Mouse (Mus musculus) hindbrain, postnatal 0 days (tissue): ENCODE measurements at regions not wholly inside any gene's neighbourhood (a gene's known extent, or its start where the extent isn't known, plus 50 kb on each side); places are given as distances from the start of the nearest gene placed in this dataset.

ENCODE experiments used
- ATAC-seq: fragments of 200-750 bp; cut with Nextera tagmentation; 2 replicates; pipeline ENCODE4 v1.8.0; 2017; ENCODE audit warnings: mild to moderate bottlenecking, moderate TSS enrichment, moderate library complexity
- DNase-seq: peaks from one replicate; pipeline ENCODE4 v3.0.0-alpha.2; 2015; ENCODE audit warnings: low spot score
- H3K27ac ChIP-seq: fragments of 300-500 bp; sonication (generic); 2 replicates; pipeline ENCODE4 v1.5.1; 2014; ENCODE audit warnings: mild to moderate bottlenecking
- H3K27me3 ChIP-seq: fragments of 300-500 bp; sonication (generic); 2 replicates; pipeline ENCODE4 v1.6.1; 2014; ENCODE audit warnings: low read length, mixed read lengths; ENCODE audit not compliant: insufficient read depth
- H3K36me3 ChIP-seq: fragments of 300-500 bp; sonication (generic); 2 replicates; pipeline ENCODE4 v1.6.1; 2014; ENCODE audit warnings: low read length, mixed read lengths; ENCODE audit not compliant: insufficient read depth
- H3K4me1 ChIP-seq: fragments of 300-500 bp; sonication (generic); 2 replicates; pipeline ENCODE4 v1.6.1; 2014; ENCODE audit warnings: antibody characterized with exemption, low read length, mixed read lengths; ENCODE audit not compliant: insufficient read depth
- H3K4me2 ChIP-seq: fragments of 300-500 bp; sonication (generic); 2 replicates; pipeline ENCODE4 v1.6.1; 2014; ENCODE audit warnings: low read depth, mild to moderate bottlenecking, low read length, moderate library complexity, mixed read lengths
- H3K4me3 ChIP-seq: fragments of 300-500 bp; sonication (generic); 2 replicates; pipeline ENCODE4 v1.5.1; 2014; ENCODE audit warnings: low read length
- H3K9ac ChIP-seq: fragments of 300-500 bp; sonication (generic); replicated peaks from 2 replicates; pipeline ENCODE4 v1.6.1; 2014; ENCODE audit warnings: mild to moderate bottlenecking, low read length, moderate library complexity, mixed read lengths
- H3K9me3 ChIP-seq: fragments of 300-500 bp; sonication (generic); 2 replicates; pipeline ENCODE4 v1.6.1; 2016; ENCODE audit warnings: low read length, mixed read lengths
- CTCF ChIP-seq: IDR thresholded peaks from 2 replicates; pipeline ENCODE4 v1.5.1; 2016; ENCODE audit warnings: antibody characterized with exemption, control low read depth, low read depth
- WGBS: fragments of 180-500 bp; shearing (Covaris S2); extraction: QIAGEN DNeasy Blood & Tissue Kit; methylation state at CpG from one replicate; pipeline ENCODE4 v1.1.7; 2014; 5-methylcytosine and 5-hydroxymethylcytosine counted together

- H3K4me3 ChIP-seq: no peak overlapping the region
- no peaks in the 10 kb centered on the region for H3K27me3 ChIP-seq
- 78% methylated on average over 4 of the region's 4 CpGs for WGBS
- H3K9ac ChIP-seq: no peak overlapping the region
- ATAC-seq: no peak
- no peak overlapping the region for H3K27ac ChIP-seq
- no peaks in the 10 kb centered on the region for H3K4me1 ChIP-seq
- DNase-seq: no peak
- no peak overlapping the region for H3K4me2 ChIP-seq
- TF ChIP-seq CTCF: no peak
- no peaks in the 10 kb centered on the region for H3K9me3 ChIP-seq
- no peaks in the 10 kb centered on the region for H3K36me3 ChIP-seq
These were observed 155.9 kb upstream of the Dio3 start for GRCm38 (mm10) chr12:110122976-110123375.

- Histone ChIP-seq H3K4me2 (no peak overlapping the region), H3K9me3 (no peaks in the 10 kb centered on the region), H3K4me1 (no peaks in the 10 kb centered on the region), H3K4me3 (no peak overlapping the region), H3K36me3 (no peaks in the 10 kb centered on the region), H3K27ac (no peak overlapping the region), H3K9ac (no peak overlapping the region), H3K27me3 (no peaks in the 10 kb centered on the region)
- TF ChIP-seq CTCF: no peak
- no peak for ATAC-seq
- DNase-seq: no peak
- WGBS: 35% methylated on average over 7 of the region's 7 CpGs
These were observed 152.3 kb upstream of the Dio3 start for GRCm38 (mm10) chr12:110126525-110126924.

- no peak overlapping the region for H3K4me3 ChIP-seq
- H3K27me3 ChIP-seq: no peaks in the 10 kb centered on the region
- H3K9ac ChIP-seq: no peak overlapping the region
- H3K4me2 ChIP-seq: no peak overlapping the region
- no peaks in the 10 kb centered on the region for H3K4me1 ChIP-seq
- no peaks in the 10 kb centered on the region for H3K36me3 ChIP-seq
- ATAC-seq (no peak), DNase-seq (no peak)
- no peak for TF ChIP-seq CTCF
- WGBS: 70% methylated on average over 5 of the region's 5 CpGs
- H3K27ac ChIP-seq: no peak overlapping the region
- H3K9me3 ChIP-seq: peaks cover 4% of the 10 kb centered on the region; the same call in 1 of the 2 replicates
These were observed 133.5 kb upstream of the Dio3 start for GRCm38 (mm10) chr12:110145379-110145778.

GRCm38 (mm10) chr12:110154225-110154962, 124.5 kb upstream of the Dio3 start:
- no peak overlapping the region for H3K9ac ChIP-seq
- H3K27me3 ChIP-seq: no peaks in the 10 kb centered on the region
- no peaks in the 10 kb centered on the region for H3K36me3 ChIP-seq
- H3K4me1 ChIP-seq: no peaks in the 10 kb centered on the region
- ATAC-seq (no peak), DNase-seq (no peak)
- peaks cover 4% of the 10 kb centered on the region; the same call in 1 of the 2 replicates for H3K9me3 ChIP-seq
- H3K4me2 ChIP-seq: no peak overlapping the region
- TF ChIP-seq CTCF: peak; percentile 18; the same call in 1 of the 2 replicates
- WGBS: 89% methylated on average over 8 of the region's 8 CpGs
- H3K4me3 ChIP-seq: no peak overlapping the region
- no peak overlapping the region for H3K27ac ChIP-seq

GRCm38 (mm10) chr12:110154963-110155325, 123.9 kb upstream of the Dio3 start:
- 75% methylated on average over 4 of the region's 4 CpGs for WGBS
- Histone ChIP-seq H3K27ac (no peak overlapping the region), H3K9ac (no peak overlapping the region), H3K9me3 (no peaks in the 10 kb centered on the region; the same call in 1 of the 2 replicates), H3K4me2 (no peak overlapping the region), H3K4me3 (no peak overlapping the region), H3K27me3 (no peaks in the 10 kb centered on the region), H3K4me1 (no peaks in the 10 kb centered on the region), H3K36me3 (no peaks in the 10 kb centered on the region)
- DNase-seq (no peak), ATAC-seq (no peak)
- no peak for TF ChIP-seq CTCF

- Histone ChIP-seq H3K36me3 (no peaks in the 10 kb centered on the region), H3K4me2 (no peak overlapping the region), H3K4me3 (no peak overlapping the region), H3K9me3 (no peaks in the 10 kb centered on the region), H3K9ac (no peak overlapping the region), H3K4me1 (no peaks in the 10 kb centered on the region), H3K27me3 (no peaks in the 10 kb centered on the region), H3K27ac (no peak overlapping the region)
- 40% methylated on average over 8 of the region's 8 CpGs for WGBS
- DNase-seq (no peak), ATAC-seq (no peak)
- TF ChIP-seq CTCF: no peak
These were observed 122.4 kb upstream of the Dio3 start for GRCm38 (mm10) chr12:110156441-110156840.

- Histone ChIP-seq H3K4me1 (no peaks in the 10 kb centered on the region), H3K4me2 (no peak overlapping the region), H3K9ac (no peak overlapping the region), H3K27me3 (no peaks in the 10 kb centered on the region), H3K36me3 (no peaks in the 10 kb centered on the region), H3K27ac (no peak overlapping the region), H3K4me3 (no peak overlapping the region), H3K9me3 (no peaks in the 10 kb centered on the region)
- DNase-seq: no peak
- TF ChIP-seq CTCF: no peak
- 80% methylated on average over 16 of the region's 16 CpGs for WGBS
- ATAC-seq: no peak
These were observed 120.7 kb upstream of the Dio3 start for GRCm38 (mm10) chr12:110157998-110158747.
